Comparison of ENCODE assay signal across 17 mouse cellular contexts in genomic region chr19:53803954-53804353, GRCm38 (mm10).
DNase-seq lines count a peak whose midpoint lies in the region; ATAC-seq lines count a peak whose summit lies in the region.
"Had no signal": no experiment of that assay in that cellular context is flagged by ENCODE, and none has a peak within 500 bp of the region (broad histone marks: within the 10 kb centered on the region; RNA-seq: fewer than 3 reads in every experiment).

No protein-coding gene starts in this region.

- no peak for ATAC-seq in CD4-positive, CD25-positive, alpha-beta regulatory T cell, adult 4 months
- ATAC-seq in liver, embryonic 11.5 days (replicated peaks; ENCODE audit: low FRiP score) = no peak
- 0 out of 2 replicates have a peak, but pooled peaks have one; percentile 9 for ATAC-seq in common myeloid progenitor, adult 5-6 weeks (replicated peaks; ENCODE audit: low read depth, poor library complexity, severe bottlenecking)
- ATAC-seq: forebrain, embryonic 14.5 days; intestine, embryonic 15.5 days had no signal

- H3K4me2 ChIP-seq in liver, embryonic 11.5 days = no peak overlapping the region
- H3K4me2 ChIP-seq: hindbrain, embryonic 12.5 days; intestine, embryonic 15.5 days; limb, embryonic 15.5 days; lung, embryonic 14.5 days; midbrain, embryonic 11.5 days; neural tube, embryonic 15.5 days had no signal

- no peaks in the 10 kb centered on the region for H3K36me3 ChIP-seq in liver, embryonic 11.5 days (ENCODE audit: control insufficient read depth, insufficient read depth, low read length)
- H3K36me3 ChIP-seq: hindbrain, embryonic 12.5 days; intestine, embryonic 15.5 days; limb, embryonic 15.5 days; neural tube, embryonic 15.5 days had no signal

- peak; percentile 46 for DNase-seq in CD4-positive, CD25-positive, alpha-beta regulatory T cell, adult 2 months (ENCODE audit: low read depth, low spot score)
- DNase-seq in liver, embryonic 11.5 days (ENCODE audit: low spot score) = no peak
- DNase-seq in liver = no peak
- DNase-seq in naive thymus-derived CD4-positive, alpha-beta T cell, adult 2 months (ENCODE audit: low read depth) = peak; percentile 60
- no peak for DNase-seq in spleen, postnatal 4 days (ENCODE audit: low spot score in 2 of 2)
- no peak for DNase-seq in cerebellum, adult 9-10 months
- DNase-seq: lung, embryonic 14.5 days; lung, postnatal 4 days had no signal

- 0 out of 2 replicates have a peak overlapping the region, but pooled peaks have one; percentile 4 for H3K9ac ChIP-seq in liver, embryonic 11.5 days (ENCODE audit: low read depth, low read length)
- H3K9ac ChIP-seq: hindbrain, embryonic 12.5 days; intestine, embryonic 15.5 days; limb, embryonic 15.5 days; lung, embryonic 14.5 days; neural tube, embryonic 15.5 days had no signal

- 71% methylated on average over 2 of the region's 2 CpGs for WGBS in liver, embryonic 11.5 days

- no peaks in the 10 kb centered on the region for H3K9me3 ChIP-seq in liver, embryonic 11.5 days (ENCODE audit: control insufficient read depth, low read length)
- H3K9me3 ChIP-seq: hindbrain, embryonic 12.5 days; intestine, embryonic 15.5 days; limb, embryonic 15.5 days; neural tube, embryonic 15.5 days had no signal

- no peak overlapping the region for H3K4me3 ChIP-seq in liver, embryonic 11.5 days (ENCODE audit: low read depth, low read length)
- H3K4me3 ChIP-seq: erythroblast, embryonic 14.5 days; hindbrain, embryonic 12.5 days; intestine, embryonic 15.5 days; limb, embryonic 15.5 days; neural tube, embryonic 15.5 days had no signal

- H3K27me3 ChIP-seq in liver, embryonic 11.5 days (replicated peaks; ENCODE audit: control insufficient read depth, insufficient read depth, low read length) = no peaks in the 10 kb centered on the region
- H3K27me3 ChIP-seq: hindbrain, embryonic 12.5 days; intestine, embryonic 15.5 days; limb, embryonic 15.5 days; neural tube, embryonic 15.5 days had no signal

- H3K4me1 ChIP-seq in liver, embryonic 11.5 days (replicated peaks; ENCODE audit: control insufficient read depth, insufficient read depth, low read length) = peaks cover 51% of the 10 kb centered on the region

- peak overlapping the region; percentile 29; the same call in 1 of the 2 replicates for H3K27ac ChIP-seq in liver, embryonic 11.5 days (ENCODE audit: low read depth, low read length)
- H3K27ac ChIP-seq: hindbrain, embryonic 12.5 days; intestine, embryonic 15.5 days; limb, embryonic 15.5 days; neural tube, embryonic 15.5 days had no signal

Comparison
In these comparisons a context has a peak if more than half of its experiments do, and no peak if none do; other contexts are left out.
1. DNase-seq: peak in CD4-positive, CD25-positive, alpha-beta regulatory T cell, adult 2 months (single experiment) and naive thymus-derived CD4-positive, alpha-beta T cell, adult 2 months (single experiment); none in liver, embryonic 11.5 days (single experiment), liver (single experiment), spleen, postnatal 4 days (0 of 2) and cerebellum, adult 9-10 months (single experiment).